Mouse (Mus musculus): ENCODE measurements around the gene Zmym1. TPM values are rescaled to one million over a fixed set of nuclear protein-coding genes. Genes with fewer than 3 reads are reported as not detected.
A peak's percentile ranks its signal among the peaks of the same experiment; 100 is the strongest.
"Not testable (repeated sequence)": the region's sequence is repeated elsewhere in the genome, so short reads cannot be mapped to it uniquely, and the experiment has no call there.

Gene Zmym1
- total RNA-seq (2015; ENCODE audit: low replicate concordance), result 8.4 and 17.3 TPM in 2 replicates
- total RNA-seq (2017; ENCODE audit: low replicate concordance), result 10.9 and 16.8 TPM in 2 replicates

DNA sequence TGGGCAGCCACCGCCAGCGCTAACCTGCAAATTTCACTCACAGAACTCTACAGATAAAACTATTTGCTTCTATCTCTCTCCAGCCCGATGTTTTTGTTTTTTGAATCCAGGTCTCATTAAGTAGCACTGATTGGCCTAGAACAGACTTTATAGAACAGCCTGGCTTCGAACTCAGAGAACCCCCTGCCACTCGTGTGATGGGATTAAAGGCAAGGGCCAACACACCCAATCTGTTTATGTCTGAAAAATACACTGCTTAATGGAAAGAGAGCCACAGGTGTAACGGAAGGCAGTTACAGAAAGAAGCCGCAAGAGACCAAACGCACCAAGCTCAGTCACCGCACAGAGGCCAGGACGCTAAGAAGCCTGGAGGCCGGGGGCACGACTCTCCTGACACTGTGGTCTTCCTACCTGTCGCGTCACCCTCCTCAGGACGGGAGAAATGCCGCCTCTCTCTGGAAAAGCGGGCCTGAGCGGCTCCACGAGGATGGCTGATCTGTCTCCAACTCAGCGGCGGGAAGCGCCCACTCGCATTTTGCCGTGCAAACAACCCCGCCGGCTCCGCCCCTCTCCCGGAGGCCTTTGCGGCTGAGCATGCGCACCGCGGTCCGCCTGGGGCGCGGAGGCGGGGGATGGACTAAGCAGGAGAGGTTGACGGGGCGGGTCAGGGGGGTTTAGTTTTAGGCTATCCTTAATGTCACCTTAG, at the start of gene Zmym1:
Gene Zmym1 (minus strand): TSS at position 568 of the 706 bp plus-strand sequence.
- ATAC-seq (replicated peaks; ENCODE audit: low FRiP score, poor library complexity, severe bottlenecking), result peak; percentile 100

DNA sequence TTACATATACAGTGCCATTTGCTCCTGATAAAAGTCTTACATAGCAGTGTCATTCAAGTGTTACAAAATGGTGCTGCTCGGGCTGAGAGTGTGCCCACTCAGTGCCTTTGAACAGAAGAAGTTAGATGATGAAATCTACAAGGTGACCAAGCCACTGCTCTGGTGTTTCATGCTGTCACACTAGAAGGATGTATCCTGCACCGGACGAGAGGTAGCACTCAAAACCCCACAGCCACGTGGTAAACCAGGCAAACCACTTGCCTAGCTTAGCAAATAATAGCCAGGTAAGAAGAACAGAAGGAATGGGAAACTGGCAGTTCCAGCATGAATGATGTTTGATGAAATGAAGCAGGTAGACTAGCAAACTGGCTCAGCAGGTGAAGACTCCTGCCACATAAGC, 49.6 kb upstream of the Zmym1 start:
- ATAC-seq (replicated peaks; ENCODE audit: low FRiP score, poor library complexity, severe bottlenecking), result no peak

DNA sequence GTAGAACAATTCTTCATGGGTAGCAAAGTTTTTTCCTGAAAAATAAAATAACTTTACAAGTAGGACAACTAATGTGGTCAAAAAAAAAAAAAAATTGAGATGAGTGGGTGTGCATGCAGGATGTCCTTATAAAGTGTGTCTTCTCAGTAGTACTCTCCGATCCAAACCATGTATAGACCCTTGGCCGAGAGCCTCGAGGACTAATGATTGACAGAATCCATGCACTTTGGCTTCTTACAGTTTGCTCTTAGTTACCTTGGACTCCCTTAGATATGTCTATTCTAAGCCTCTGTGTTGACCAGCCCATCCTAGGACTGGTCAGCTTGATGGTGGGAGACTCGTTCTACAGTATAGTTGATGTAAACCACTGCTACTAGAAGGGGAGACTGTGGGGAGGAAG, 46.6 kb upstream of the Zmym1 start:
- ATAC-seq (replicated peaks; ENCODE audit: low FRiP score, poor library complexity, severe bottlenecking), result no peak

DNA sequence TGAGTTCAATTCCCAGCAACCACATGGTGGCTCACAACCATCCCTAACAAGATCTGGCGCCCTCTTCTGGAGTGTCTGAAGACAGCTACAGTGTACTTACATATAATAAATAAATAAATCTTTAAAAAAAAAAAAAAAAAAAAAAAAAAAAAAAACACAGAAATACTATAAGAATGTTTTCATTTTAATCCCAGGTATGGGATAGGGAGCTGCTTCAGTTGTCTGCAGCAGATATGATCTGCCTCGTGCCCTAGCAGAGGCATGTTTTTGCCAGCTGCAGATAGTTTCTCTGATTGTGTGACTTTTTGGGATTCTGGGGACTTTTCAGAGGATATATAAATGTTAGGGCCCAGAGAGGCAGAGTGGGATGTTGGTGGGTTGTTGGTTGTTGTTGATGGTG, 38.6 kb upstream of the Zmym1 start:
- ATAC-seq (replicated peaks; ENCODE audit: low FRiP score, poor library complexity, severe bottlenecking), result not testable (repeated sequence)

DNA sequence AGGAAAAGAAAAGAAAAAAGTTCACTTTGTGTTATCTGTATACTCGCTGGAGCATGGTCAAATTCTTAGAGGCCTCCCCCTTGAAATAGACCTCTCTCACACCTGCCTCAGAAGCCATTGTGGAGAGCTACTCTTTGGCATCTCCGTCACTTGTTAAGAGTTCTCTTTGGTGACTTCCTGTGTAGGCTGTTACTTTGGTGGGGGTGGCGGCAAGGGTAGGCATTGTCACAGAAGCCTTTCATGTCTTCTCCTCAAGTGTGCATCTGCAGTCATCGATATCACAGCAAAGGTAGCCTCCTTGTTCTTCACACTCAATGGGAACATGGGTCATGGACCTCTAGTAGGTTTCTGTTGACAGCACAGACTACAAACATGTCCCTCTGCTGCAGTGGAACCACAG, 34.1 kb upstream of the Zmym1 start:
- ATAC-seq (replicated peaks; ENCODE audit: low FRiP score, poor library complexity, severe bottlenecking), result no peak

DNA sequence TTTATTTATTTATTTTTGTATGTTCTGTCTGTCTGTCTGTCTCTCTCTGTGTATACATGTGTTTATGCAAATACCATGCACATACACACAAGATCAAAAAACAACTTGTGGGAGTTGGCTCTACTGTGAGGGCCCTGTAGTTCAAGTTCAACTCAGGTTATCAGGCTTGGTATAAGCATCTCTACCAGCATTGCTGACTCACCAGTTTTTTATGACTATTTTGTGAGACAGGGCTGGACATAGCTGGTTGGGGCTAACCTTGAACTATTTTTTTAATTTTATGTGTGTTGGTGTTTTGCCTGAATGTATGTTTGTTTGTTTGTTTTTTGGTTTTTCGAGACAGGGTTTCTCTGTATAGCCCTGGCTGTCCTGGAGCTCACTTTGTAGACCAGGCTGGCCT, 30.2 kb upstream of the Zmym1 start:
- ATAC-seq (replicated peaks; ENCODE audit: low FRiP score, poor library complexity, severe bottlenecking), result no peak

DNA sequence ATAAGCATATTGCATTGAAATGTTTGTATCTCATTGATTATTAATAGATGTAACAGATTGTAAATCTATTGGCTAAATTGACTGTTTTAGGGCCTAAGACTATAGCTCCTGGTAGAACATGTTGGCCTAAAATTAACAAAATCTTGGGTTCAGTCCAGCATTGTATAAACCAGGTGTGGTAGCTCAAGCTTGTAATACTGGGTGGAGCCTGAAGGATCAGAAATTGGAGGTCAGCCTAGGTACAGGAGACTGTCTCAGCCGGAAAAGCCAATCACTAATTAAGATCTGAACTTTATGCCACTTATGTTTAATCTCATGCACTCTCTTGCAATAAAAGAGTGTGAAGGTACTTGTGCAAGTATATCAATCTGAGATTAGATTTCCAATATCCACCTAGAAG, 24.8 kb upstream of the Zmym1 start:
- no peak for ATAC-seq (replicated peaks; ENCODE audit: low FRiP score, poor library complexity, severe bottlenecking)

DNA sequence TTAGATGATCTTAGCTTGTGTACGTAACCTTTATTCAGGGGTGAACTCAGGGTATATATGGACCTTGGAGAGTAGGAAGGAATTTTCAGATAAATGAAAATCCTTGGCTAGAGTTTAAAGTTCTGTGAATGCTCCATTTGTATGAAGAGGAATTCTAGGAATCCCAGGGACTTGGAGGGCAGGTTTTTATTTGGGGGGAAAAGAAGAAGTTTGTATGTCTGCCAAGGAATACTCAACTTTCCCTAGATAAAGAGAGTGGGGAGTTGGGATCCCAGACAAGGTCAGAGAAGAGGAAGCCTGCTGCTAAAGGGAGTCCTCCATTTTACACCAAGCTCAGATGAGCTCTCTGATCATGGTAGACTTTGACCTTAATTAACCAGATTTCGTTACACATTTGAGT, 22.2 kb upstream of the Zmym1 start:
- no peak for ATAC-seq (replicated peaks; ENCODE audit: low FRiP score, poor library complexity, severe bottlenecking)

DNA sequence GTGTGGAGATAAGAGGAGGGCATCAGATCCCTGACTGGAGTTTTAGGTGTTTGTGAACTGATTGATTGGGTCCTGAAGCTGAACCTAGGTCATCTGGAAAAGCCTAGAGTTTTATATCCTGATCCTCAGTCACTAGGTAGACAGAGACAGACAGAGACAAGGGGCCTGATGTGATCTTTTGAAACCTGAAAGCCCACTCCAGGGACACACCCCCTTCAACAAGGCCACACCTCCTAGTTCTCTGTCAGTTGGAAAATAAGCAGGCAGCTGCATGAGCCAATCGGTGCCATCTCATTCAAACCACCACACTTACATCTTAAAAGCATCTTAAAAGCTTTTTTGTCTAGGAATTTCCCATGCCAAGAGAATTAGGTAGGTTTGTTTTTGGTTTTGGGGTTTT, 19.9 kb upstream of the Zmym1 start:
- ATAC-seq (replicated peaks; ENCODE audit: low FRiP score, poor library complexity, severe bottlenecking), result no peak

DNA sequence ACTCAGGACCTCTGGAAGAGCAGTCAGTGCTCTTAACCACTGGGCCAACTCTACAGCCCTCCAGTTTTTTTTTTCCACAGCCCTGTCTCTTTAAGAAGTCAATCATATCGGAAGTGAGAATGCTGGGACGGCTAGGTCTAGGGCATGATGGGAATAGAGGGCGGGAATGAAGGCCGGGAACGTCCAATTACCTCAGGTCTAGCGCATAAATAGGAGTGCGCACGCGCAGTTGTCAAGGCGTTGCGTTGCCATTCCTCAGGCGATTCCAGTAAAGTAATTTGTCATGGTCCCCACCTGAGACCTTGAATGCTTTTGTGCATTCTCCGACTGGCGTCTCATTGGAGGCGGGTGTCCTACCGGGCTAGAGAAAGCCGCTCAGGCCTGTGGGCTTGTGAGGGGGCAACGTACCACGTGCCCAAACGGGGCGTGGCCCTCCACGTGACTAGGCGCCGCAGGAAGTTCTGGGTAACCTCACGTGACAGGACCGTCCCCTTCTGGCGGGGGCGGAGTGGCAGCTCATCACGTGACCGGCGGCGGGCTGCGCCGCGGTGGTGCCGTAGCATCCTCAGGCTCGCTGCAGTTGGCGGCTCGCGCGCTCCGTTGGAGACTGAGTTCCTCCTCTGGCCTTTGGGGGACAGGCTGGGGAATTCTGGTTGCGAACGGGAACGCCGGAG, 16.1 kb upstream of the Zmym1 start, which contains the start of gene Zmym6:
Gene Zmym6 (plus strand): TSS at position 509 of the 674 bp plus-strand sequence.
- ATAC-seq (replicated peaks; ENCODE audit: low FRiP score, poor library complexity, severe bottlenecking), result peak; percentile 99

DNA sequence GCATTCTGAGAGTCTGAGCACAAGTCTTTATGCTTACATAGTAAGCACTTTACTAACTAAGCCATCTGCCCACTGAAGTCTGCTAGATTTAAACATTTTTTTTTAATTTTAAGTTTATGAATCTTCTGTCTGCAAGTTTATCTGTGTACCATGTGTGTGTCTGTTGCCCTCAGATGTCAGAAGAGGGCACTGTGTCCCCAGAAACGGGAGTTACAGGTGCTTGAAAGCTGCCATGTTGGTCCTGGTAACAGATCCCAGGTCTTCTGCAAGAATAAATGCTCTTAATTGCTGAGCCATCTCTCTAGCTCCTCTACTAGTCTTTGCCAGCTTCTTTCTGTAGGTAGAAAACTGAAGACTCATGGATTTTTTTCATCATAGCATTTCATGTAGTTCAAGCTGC, 14.0 kb upstream of the Zmym1 start:
- no peak for ATAC-seq (replicated peaks; ENCODE audit: low FRiP score, poor library complexity, severe bottlenecking)

DNA sequence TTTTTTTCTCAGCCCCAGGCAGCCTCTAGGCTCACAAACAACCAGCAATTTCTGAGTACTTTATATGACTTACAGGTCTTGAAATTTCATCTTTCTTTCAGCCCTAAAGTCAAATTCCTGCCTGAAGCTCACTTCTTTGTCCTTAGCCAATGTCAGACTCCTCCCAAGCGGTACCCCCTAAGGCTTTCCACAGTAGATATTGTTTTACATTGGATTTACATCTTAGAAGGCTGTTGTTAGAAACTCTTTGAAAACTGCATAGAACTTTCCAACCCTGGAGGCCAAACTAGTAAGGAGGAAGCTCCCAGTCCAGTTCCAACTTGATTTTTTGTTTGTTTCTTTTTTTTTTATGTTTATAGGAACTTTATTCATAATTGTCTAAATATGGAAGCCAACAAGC, 3.1 kb upstream of the Zmym1 start:
- ATAC-seq (replicated peaks; ENCODE audit: low FRiP score, poor library complexity, severe bottlenecking), result no peak

DNA sequence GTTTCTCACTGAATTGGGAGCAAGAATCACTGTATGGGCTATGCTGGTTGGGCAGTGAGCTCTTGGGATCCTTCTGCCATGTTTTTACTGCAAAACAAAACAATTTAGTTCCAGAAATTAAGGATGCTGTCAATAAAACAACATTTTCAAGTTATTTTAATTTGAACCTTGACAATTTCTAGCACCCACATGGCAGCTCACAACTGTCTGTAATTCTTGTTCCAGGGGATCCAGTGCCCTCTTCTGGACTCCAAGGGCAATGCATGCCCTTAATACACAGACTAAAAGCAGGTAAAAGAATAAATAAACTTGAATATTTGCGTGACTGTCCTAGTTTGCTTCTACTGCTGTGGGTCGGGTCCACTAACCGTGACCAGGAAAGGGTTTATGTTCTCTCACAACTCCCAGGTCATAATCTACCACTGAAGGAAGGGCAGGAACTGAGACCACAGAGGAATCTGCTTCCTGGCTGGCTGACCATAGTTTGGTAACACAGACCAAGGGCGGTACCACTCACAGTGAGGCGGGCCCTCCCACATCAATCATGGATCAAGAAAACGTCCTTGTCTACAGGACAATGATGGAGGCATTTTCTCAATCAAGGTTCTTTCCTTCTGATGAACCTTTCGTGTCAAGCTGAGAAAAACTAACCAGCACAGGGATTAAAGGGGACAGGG, 6.3 kb downstream of the Zmym1 start:
- 0 out of 2 replicates have a peak, but pooled peaks have one; percentile 39 for ATAC-seq (replicated peaks; ENCODE audit: low FRiP score, poor library complexity, severe bottlenecking)

DNA sequence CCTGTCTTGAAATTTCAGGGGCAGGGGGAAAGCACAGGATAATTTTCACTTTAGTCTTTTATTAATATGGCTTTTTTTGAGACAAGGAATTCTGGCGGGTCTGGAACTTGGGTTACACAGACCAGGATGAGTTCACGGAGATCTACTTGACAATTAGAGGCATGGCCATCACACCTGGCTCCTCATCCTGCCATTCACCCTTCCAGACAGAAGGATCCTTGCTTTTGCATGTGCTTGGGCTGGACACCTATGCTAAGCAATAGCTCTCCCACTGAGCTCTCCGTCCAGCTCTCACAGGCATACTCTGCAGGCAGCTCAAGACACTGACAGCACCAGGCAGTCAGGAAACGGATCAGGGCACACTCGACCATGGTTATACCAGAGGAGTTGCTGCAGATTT, 7.9 kb downstream of the Zmym1 start:
- no peak for ATAC-seq (replicated peaks; ENCODE audit: low FRiP score, poor library complexity, severe bottlenecking)

DNA sequence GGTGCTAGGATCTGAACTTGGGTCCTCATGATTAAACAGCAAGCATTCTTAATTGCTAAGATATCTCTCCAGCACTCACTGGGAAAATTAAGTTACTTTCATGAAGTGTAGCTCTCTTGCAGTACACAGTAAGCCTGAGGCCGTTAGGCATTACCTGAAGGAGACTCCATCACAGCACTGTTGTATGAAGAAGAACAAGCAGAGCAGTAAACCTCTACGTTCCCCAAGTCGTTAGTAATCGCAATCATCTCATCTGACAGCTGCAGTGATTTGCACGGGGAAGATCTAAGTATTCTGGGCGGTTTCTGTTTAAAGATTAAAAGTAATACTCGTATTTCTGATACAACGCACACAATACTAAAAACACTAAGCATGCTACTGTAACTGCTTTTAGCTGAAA, 9.8 kb downstream of the Zmym1 start:
- no peak for ATAC-seq (replicated peaks; ENCODE audit: low FRiP score, poor library complexity, severe bottlenecking)

DNA sequence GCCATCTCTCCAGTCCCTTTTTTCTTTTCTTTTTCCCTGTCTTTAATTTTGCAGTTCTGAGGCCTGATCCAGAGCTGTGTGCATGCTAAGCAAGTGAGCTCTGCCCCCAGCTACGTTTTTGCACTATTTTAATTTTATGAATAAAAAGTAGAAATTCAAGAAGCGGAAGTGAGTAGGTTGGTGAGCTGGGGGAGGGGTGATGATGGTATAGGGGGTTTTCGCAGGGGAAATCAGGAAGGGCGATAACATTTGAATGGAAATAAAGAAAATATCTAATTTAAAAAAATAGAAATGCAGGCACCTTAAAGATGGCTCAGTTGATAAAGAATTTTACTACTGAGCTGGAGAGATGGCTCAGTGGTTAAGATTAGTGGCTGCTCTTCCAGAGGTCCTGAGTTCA, 17.4 kb downstream of the Zmym1 start:
- ATAC-seq (replicated peaks; ENCODE audit: low FRiP score, poor library complexity, severe bottlenecking), result no peak

DNA sequence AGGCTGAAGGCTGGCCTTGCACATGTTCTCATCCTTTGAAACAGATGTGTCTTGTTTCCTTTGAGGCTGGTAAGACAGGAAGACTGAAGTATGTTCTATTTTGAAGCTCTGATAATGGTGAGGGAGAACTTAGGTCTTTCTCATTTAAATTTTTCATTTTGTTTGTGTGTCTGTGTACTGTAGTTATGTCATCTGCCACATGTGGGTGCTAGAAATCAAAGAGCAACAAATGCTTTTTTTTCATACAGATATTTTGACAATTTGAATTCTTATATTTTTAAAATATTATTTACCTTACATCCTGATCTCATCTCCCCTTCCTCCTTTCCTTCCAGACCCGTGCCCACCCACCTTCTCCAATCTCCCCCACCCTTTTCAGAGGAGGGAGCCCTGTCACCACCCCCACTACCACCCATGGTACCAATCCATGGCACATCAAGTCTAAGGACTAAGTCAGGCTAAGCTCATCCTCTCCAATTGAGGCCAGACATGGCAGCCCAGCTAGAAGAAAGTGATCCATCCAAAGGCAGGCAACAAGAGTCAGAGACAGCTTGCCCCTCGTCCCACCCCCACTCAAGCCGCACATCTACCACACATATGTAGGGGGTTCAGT, 21.0 kb downstream of the Zmym1 start:
- no peak for ATAC-seq (replicated peaks; ENCODE audit: low FRiP score, poor library complexity, severe bottlenecking)

DNA sequence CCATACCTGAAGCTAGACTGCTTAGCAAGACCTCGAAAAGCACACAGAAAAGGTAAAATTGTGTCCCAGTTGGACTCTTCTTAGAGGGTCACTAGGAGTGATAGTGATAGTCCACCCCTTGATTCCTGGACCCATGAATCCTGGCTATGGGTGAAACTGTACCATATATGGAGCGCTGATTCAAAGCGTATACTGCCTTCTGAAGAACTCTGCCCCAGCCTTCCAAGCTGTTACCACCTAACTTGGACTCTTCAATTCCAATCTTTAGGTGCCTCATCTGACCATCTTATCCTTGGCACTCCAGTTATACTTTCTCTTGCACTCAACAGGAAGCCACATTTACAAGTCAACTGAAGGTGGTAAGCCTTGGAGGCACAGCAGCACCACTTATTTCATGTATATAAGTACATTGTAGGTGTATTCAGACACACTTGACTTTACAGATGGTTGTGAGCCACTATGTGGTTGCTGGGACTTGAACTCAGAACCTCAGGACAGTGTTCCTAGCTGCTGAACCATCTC, 22.1 kb downstream of the Zmym1 start:
- no peak for ATAC-seq (replicated peaks; ENCODE audit: low FRiP score, poor library complexity, severe bottlenecking)

DNA sequence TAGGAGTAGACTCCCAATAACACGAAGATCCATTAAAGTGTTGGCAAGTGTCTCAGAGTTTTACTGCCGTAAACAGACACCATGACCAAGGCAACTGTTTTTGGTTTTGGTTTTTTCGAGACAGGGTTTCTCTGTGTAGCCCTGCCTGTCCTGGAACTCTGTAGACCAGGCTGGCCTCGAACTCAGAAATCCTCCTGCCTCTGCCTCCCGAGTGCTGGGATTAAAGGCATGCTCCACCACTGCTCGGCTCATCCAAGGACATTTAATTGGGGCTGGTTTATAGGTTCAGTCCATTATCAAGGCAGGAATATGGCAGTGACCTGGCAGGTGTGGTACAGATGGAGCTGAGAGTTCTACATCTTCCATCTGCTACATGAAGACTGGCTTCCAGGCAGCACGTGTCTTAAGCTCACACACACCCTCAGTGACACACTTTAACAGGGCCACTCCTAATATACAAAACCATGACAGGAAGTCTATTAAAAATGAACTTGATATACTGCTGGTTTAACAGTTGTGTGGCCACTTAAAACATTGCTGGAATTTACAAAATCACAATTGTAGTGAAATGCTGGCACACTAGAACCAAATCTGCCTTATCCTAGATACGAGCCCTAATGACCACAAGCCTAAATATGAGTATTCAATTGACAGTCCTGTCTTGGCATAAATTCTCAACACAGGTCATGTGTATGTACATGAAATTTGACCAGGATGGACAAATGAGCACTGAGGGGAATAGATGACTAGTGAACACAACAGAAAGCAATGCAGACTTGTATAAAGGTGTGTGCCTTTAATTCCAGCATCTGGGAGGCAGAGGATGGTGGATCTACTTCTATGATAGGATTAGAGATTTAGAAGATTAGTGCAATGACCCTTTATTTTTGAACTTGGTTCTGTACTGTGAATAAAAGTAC, 22.8 kb downstream of the Zmym1 start:
- no peak for ATAC-seq (replicated peaks; ENCODE audit: low FRiP score, poor library complexity, severe bottlenecking)
